In the genomic region with DNA sequence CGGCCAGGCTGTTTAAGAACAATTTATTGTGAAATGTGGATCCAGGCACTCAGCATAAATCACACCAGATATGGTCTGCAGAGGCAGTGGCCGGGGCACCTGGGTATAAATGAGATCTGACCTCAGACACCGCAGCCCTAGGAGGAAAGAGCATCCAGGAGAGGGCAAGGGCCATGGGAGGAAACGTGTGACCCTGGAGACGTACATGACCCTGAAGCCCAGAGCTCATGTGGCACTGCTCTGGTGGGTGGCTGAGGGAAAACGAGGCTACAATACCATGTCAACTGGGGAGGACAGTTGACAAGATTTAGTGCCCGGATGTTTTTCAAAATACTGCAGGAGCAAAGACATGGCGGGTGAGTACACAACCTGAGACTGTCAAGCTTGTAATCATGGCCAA, we compare ENCODE assay signal across 17 mouse cellular contexts.
"Had no signal": no experiment of that assay in that cellular context is flagged by ENCODE, and none has a peak within 500 bp of the region (broad histone marks: within the 10 kb centered on the region; RNA-seq: fewer than 3 reads in every experiment).

No protein-coding gene starts in this region.

- H3K9me3 ChIP-seq: lung, embryonic 15.5 days; midbrain, embryonic 13.5 days; midbrain, embryonic 15.5 days; neural tube, embryonic 12.5 days; stomach, embryonic 15.5 days had no signal

- H3K4me2 ChIP-seq: lung, embryonic 15.5 days; midbrain, embryonic 11.5 days; midbrain, embryonic 13.5 days; midbrain, embryonic 15.5 days; neural tube, embryonic 12.5 days; stomach, embryonic 15.5 days had no signal

- ATAC-seq: lung, postnatal 0 days; midbrain, embryonic 13.5 days; midbrain, embryonic 15.5 days had no signal

- H3K9ac ChIP-seq: lung, embryonic 15.5 days; midbrain, embryonic 13.5 days; midbrain, embryonic 15.5 days; neural tube, embryonic 12.5 days; stomach, embryonic 15.5 days had no signal

- H3K27ac ChIP-seq: lung, embryonic 15.5 days; macrophage; midbrain, embryonic 13.5 days; midbrain, embryonic 15.5 days; neural tube, embryonic 12.5 days; stomach, embryonic 15.5 days; stomach, postnatal 0 days had no signal

- H3K36me3 ChIP-seq: lung, embryonic 15.5 days; midbrain, embryonic 13.5 days; midbrain, embryonic 15.5 days; neural tube, embryonic 12.5 days; stomach, embryonic 15.5 days had no signal

- H3K4me1 ChIP-seq: megakaryocyte, embryonic 14.5 days; midbrain, embryonic 13.5 days; midbrain, embryonic 15.5 days; neural tube, embryonic 12.5 days; stomach, embryonic 15.5 days had no signal

- H3K4me3 ChIP-seq: lung, embryonic 15.5 days; megakaryocyte, embryonic 14.5 days; midbrain, embryonic 13.5 days; midbrain, embryonic 15.5 days; neural tube, embryonic 12.5 days; stomach, embryonic 15.5 days had no signal

- DNase-seq: lung, adult 2 months; lung, postnatal 14 days; lung, postnatal 36 days; right cerebral cortex, postnatal 14 days; thymus, adult 2 months; thymus, postnatal 25 days; thymus, postnatal 4 days had no signal

- H3K27me3 ChIP-seq: lung, embryonic 15.5 days; megakaryocyte, embryonic 14.5 days; midbrain, embryonic 13.5 days; midbrain, embryonic 15.5 days; neural tube, embryonic 12.5 days; stomach, embryonic 15.5 days had no signal
